Mouse (Mus musculus) limb, embryonic 13.5 days (tissue): ENCODE results near the gene Upp2. TPM values are rescaled to one million over a fixed set of nuclear protein-coding genes. Genes with fewer than 3 reads are reported as not detected.

Experiments
- ATAC-seq: fragments of 200-750 bp; cut with Nextera tagmentation; 2 replicates; pipeline ENCODE4 v1.8.0; 2017; ENCODE audit warnings: low read depth, moderate number of reproducible peaks, moderate TSS enrichment; ENCODE audit not compliant: low FRiP score
- H3K27ac ChIP-seq: fragments of 300-500 bp; sonication (generic); 2 replicates; pipeline ENCODE4 v1.5.1; 2015; ENCODE audit warnings: inconsistent platforms, mild to moderate bottlenecking, moderate library complexity
- H3K27me3 ChIP-seq: fragments of 300-500 bp; sonication (generic); 2 replicates; pipeline ENCODE4 v1.6.1; 2015; ENCODE audit warnings: mild to moderate bottlenecking, inconsistent platforms
- H3K36me3 ChIP-seq: fragments of 300-500 bp; sonication (generic); 2 replicates; pipeline ENCODE4 v1.6.1; 2015; ENCODE audit warnings: inconsistent platforms, mild to moderate bottlenecking, moderate library complexity
- H3K4me1 ChIP-seq: fragments of 300-500 bp; sonication (generic); 2 replicates; pipeline ENCODE4 v1.6.1; 2015; ENCODE audit warnings: inconsistent platforms
- H3K4me2 ChIP-seq: fragments of 300-500 bp; sonication (generic); replicated peaks from 2 replicates; pipeline ENCODE4 v1.6.1; 2015; ENCODE audit warnings: inconsistent platforms, mild to moderate bottlenecking, moderate library complexity
- H3K4me3 ChIP-seq: fragments of 300-500 bp; sonication (generic); 2 replicates; pipeline ENCODE4 v1.5.1; 2015; ENCODE audit warnings: moderate library complexity, mild to moderate bottlenecking, inconsistent platforms
- H3K9ac ChIP-seq: fragments of 300-500 bp; sonication (generic); 2 replicates; pipeline ENCODE4 v1.6.1; 2015; ENCODE audit warnings: mild to moderate bottlenecking, inconsistent platforms
- H3K9me3 ChIP-seq: fragments of 300-500 bp; sonication (generic); 2 replicates; pipeline ENCODE4 v1.6.1; 2016; ENCODE audit warnings: inconsistent platforms
- WGBS: fragments of 180-500 bp; shearing (Covaris S2); methylation state at CpG from one replicate; pipeline ENCODE4 v1.1.7; 2015; 5-methylcytosine and 5-hydroxymethylcytosine counted together
- polyA plus RNA-seq: library from polyadenylated mRNA; unstranded; fragments of >200 nt; fragmentation: Nextera tagmentation; extraction: Ambion mirVana; gene quantifications from 2 replicates; pipeline ENCODE4 v1.2.1, GENCODE M21; 2015

Gene Upp2
- polyA plus RNA-seq, 1 experiment from 2014 or later, result 9.5 TPM

GRCm38 (mm10) chr2:58786681-58787080 lies 219.6 kb downstream of the Upp2 start:
- Histone ChIP-seq H3K27ac (no peak overlapping the region), H3K36me3 (no peaks in the 10 kb centered on the region), H3K9me3 (no peaks in the 10 kb centered on the region), H3K4me3 (no peak overlapping the region), H3K4me2 (peak overlapping the region; percentile 31; the same call in 1 of the 2 replicates), H3K27me3 (no peaks in the 10 kb centered on the region; the same call in 1 of the 2 replicates), H3K9ac (no peak overlapping the region), H3K4me1 (peaks cover 21% of the 10 kb centered on the region)
- no peak for ATAC-seq
- WGBS, result 36% methylated on average over 8 of the region's 8 CpGs

GRCm38 (mm10) chr2:58787360-58787759 lies 220.3 kb downstream of the Upp2 start:
- no peak overlapping the region for H3K4me3 ChIP-seq
- H3K4me1 ChIP-seq, result peaks cover 23% of the 10 kb centered on the region
- no peaks in the 10 kb centered on the region for H3K9me3 ChIP-seq
- WGBS, result 36% methylated on average over 7 of the region's 7 CpGs
- H3K9ac ChIP-seq, result no peak overlapping the region
- H3K36me3 ChIP-seq, result no peaks in the 10 kb centered on the region
- no peaks in the 10 kb centered on the region for H3K27me3 ChIP-seq
- ATAC-seq, result no peak
- no peak overlapping the region for H3K27ac ChIP-seq
- no peak overlapping the region for H3K4me2 ChIP-seq

- no peak overlapping the region for H3K4me3 ChIP-seq
- no peak overlapping the region for H3K4me2 ChIP-seq
- H3K27me3 ChIP-seq, result no peaks in the 10 kb centered on the region
- no peaks in the 10 kb centered on the region for H3K9me3 ChIP-seq
- no peaks in the 10 kb centered on the region for H3K36me3 ChIP-seq
- H3K27ac ChIP-seq, result no peak overlapping the region
- H3K9ac ChIP-seq, result no peak overlapping the region
- 45% methylated on average over 7 of the region's 7 CpGs for WGBS
- peaks cover 23% of the 10 kb centered on the region for H3K4me1 ChIP-seq
- no peak for ATAC-seq
Observed at GRCm38 (mm10) chr2:58789934-58790333, 222.8 kb downstream of the Upp2 start.

- no peak overlapping the region for H3K4me3 ChIP-seq
- no peaks in the 10 kb centered on the region for H3K36me3 ChIP-seq
- WGBS, result 63% methylated on average over 4 of the region's 4 CpGs
- H3K9me3 ChIP-seq, result no peaks in the 10 kb centered on the region
- no peaks in the 10 kb centered on the region for H3K27me3 ChIP-seq
- no peak overlapping the region for H3K27ac ChIP-seq
- H3K4me2 ChIP-seq, result no peak overlapping the region
- H3K4me1 ChIP-seq, result peaks cover 23% of the 10 kb centered on the region
- H3K9ac ChIP-seq, result no peak overlapping the region
- ATAC-seq, result no peak
Observed at GRCm38 (mm10) chr2:58790361-58790760, 223.3 kb downstream of the Upp2 start.

GRCm38 (mm10) chr2:58794489-58794888 lies 227.4 kb downstream of the Upp2 start:
- H3K36me3 ChIP-seq, result no peaks in the 10 kb centered on the region
- WGBS, result 88% methylated on average over 15 of the region's 15 CpGs
- H3K27me3 ChIP-seq, result no peaks in the 10 kb centered on the region
- peaks cover 8% of the 10 kb centered on the region; the same call in 1 of the 2 replicates for H3K4me1 ChIP-seq
- no peaks in the 10 kb centered on the region for H3K9me3 ChIP-seq
- no peak overlapping the region for H3K9ac ChIP-seq
- H3K27ac ChIP-seq, result no peak overlapping the region
- no peak for ATAC-seq
- H3K4me2 ChIP-seq, result no peak overlapping the region
- no peak overlapping the region for H3K4me3 ChIP-seq

- H3K9me3 ChIP-seq, result no peaks in the 10 kb centered on the region
- 0 out of 2 replicates have a peak, but pooled peaks cover 5% of the 10 kb centered on the region for H3K4me1 ChIP-seq
- no peak overlapping the region for H3K9ac ChIP-seq
- H3K27ac ChIP-seq, result no peak overlapping the region
- H3K4me2 ChIP-seq, result no peak overlapping the region
- ATAC-seq, result no peak
- H3K4me3 ChIP-seq, result no peak overlapping the region
- H3K36me3 ChIP-seq, result no peaks in the 10 kb centered on the region
- WGBS, result 88% methylated on average over 5 of the region's 5 CpGs
- H3K27me3 ChIP-seq, result no peaks in the 10 kb centered on the region
Observed at GRCm38 (mm10) chr2:58795432-58795831, 228.3 kb downstream of the Upp2 start.

- Histone ChIP-seq H3K27ac (no peak overlapping the region), H3K4me1 (no peaks in the 10 kb centered on the region), H3K9ac (no peak overlapping the region), H3K36me3 (no peaks in the 10 kb centered on the region), H3K9me3 (no peaks in the 10 kb centered on the region), H3K4me3 (no peak overlapping the region), H3K4me2 (no peak overlapping the region), H3K27me3 (no peaks in the 10 kb centered on the region)
- no peak for ATAC-seq
- 85% methylated on average over 4 of the region's 4 CpGs for WGBS
Observed at GRCm38 (mm10) chr2:58797506-58797905, 230.4 kb downstream of the Upp2 start.

GRCm38 (mm10) chr2:58799126-58799525 lies 232.0 kb downstream of the Upp2 start:
- no peaks in the 10 kb centered on the region for H3K36me3 ChIP-seq

GRCm38 (mm10) chr2:58799623-58800022 lies 232.5 kb downstream of the Upp2 start:
- H3K4me2 ChIP-seq, result no peak overlapping the region
- H3K27ac ChIP-seq, result no peak overlapping the region
- H3K36me3 ChIP-seq, result no peaks in the 10 kb centered on the region
- no peaks in the 10 kb centered on the region for H3K4me1 ChIP-seq
- WGBS, result 89% methylated on average over 5 of the region's 5 CpGs
- H3K9me3 ChIP-seq, result no peaks in the 10 kb centered on the region
- H3K4me3 ChIP-seq, result no peak overlapping the region
- ATAC-seq, result no peak
- H3K9ac ChIP-seq, result no peak overlapping the region
- no peaks in the 10 kb centered on the region for H3K27me3 ChIP-seq

More at GRCm38 (mm10) chr2:58799126-58799525, 232.0 kb downstream of the Upp2 start:
- WGBS, result 84% methylated on average over 9 of the region's 9 CpGs
- Histone ChIP-seq H3K4me1 (no peaks in the 10 kb centered on the region), H3K4me3 (no peak overlapping the region), H3K4me2 (no peak overlapping the region), H3K9ac (no peak overlapping the region), H3K27me3 (no peaks in the 10 kb centered on the region), H3K9me3 (no peaks in the 10 kb centered on the region), H3K27ac (no peak overlapping the region)
- ATAC-seq, result no peak

- H3K4me2 ChIP-seq, result no peak overlapping the region
- no peak overlapping the region for H3K4me3 ChIP-seq
- H3K27me3 ChIP-seq, result no peaks in the 10 kb centered on the region
- 53% methylated on average over 2 of the region's 2 CpGs for WGBS
- H3K9ac ChIP-seq, result no peak overlapping the region
- H3K27ac ChIP-seq, result no peak overlapping the region
- no peak for ATAC-seq
- H3K4me1 ChIP-seq, result no peaks in the 10 kb centered on the region
- H3K9me3 ChIP-seq, result no peaks in the 10 kb centered on the region
- H3K36me3 ChIP-seq, result no peaks in the 10 kb centered on the region
Observed at GRCm38 (mm10) chr2:58812941-58813340, 245.8 kb downstream of the Upp2 start.

- H3K27ac ChIP-seq, result no peak overlapping the region
- H3K4me3 ChIP-seq, result no peak overlapping the region
- H3K4me1 ChIP-seq, result 0 out of 2 replicates have a peak, but pooled peaks cover 3% of the 10 kb centered on the region
- ATAC-seq, result no peak
- 54% methylated on average over 3 of the region's 3 CpGs for WGBS
- H3K9ac ChIP-seq, result no peak overlapping the region
- H3K36me3 ChIP-seq, result no peaks in the 10 kb centered on the region
- H3K9me3 ChIP-seq, result peaks cover 4% of the 10 kb centered on the region; the same call in 1 of the 2 replicates
- H3K4me2 ChIP-seq, result no peak overlapping the region
- H3K27me3 ChIP-seq, result no peaks in the 10 kb centered on the region
Observed at GRCm38 (mm10) chr2:58828910-58829600, 262.0 kb downstream of the Upp2 start.

GRCm38 (mm10) chr2:58829981-58830742 lies 263.1 kb downstream of the Upp2 start:
- Histone ChIP-seq H3K4me3 (no peak overlapping the region), H3K4me2 (no peak overlapping the region), H3K27ac (no peak overlapping the region)

More at GRCm38 (mm10) chr2:58829981-58830742, 263.1 kb downstream of the Upp2 start:
- Histone ChIP-seq H3K27me3 (no peaks in the 10 kb centered on the region), H3K36me3 (no peaks in the 10 kb centered on the region), H3K9me3 (peaks cover 4% of the 10 kb centered on the region; the same call in 1 of the 2 replicates), H3K4me1 (peaks cover 11% of the 10 kb centered on the region), H3K9ac (no peak overlapping the region)
- peak; percentile 70 for ATAC-seq
- WGBS, result 52% methylated on average over 7 of the region's 7 CpGs
